ENCODE assay signal across 18 mouse cellular contexts in genomic region chr11:109590012-109590411, GRCm38 (mm10). TPM values are rescaled to one million over a fixed set of nuclear protein-coding genes. Genes with fewer than 3 reads are reported as not detected.
DNase-seq lines count a peak whose midpoint lies in the region; ATAC-seq and TF ChIP-seq lines count a peak whose summit lies in the region.
"Had no signal": no experiment of that assay in that cellular context is flagged by ENCODE, and none has a peak within 500 bp of the region (broad histone marks: within the 10 kb centered on the region; RNA-seq: fewer than 3 reads in every experiment).

No protein-coding gene starts in this region.

- no peak for TF ChIP-seq EP300 in heart, postnatal 0 days (IDR thresholded peaks at IDR 0.05; ENCODE audit: low read depth)

- ATAC-seq in heart, postnatal 0 days (ENCODE audit: insufficient read depth, low read depth): peak; percentile 21; the same call in 1 of the 2 replicates

- WGBS in heart, postnatal 0 days: 39% methylated on average over 8 of the region's 8 CpGs

- no peaks in the 10 kb centered on the region for H3K27me3 ChIP-seq in heart, postnatal 0 days (ENCODE audit: control insufficient read depth, insufficient read depth, low read length)
- H3K27me3 ChIP-seq: embryonic facial prominence, embryonic 13.5 days; hindbrain, embryonic 15.5 days; neural tube, embryonic 15.5 days had no signal

- no peak overlapping the region for H3K4me2 ChIP-seq in heart, postnatal 0 days (ENCODE audit: low read depth, low read length)
- H3K4me2 ChIP-seq: embryonic facial prominence, embryonic 13.5 days; hindbrain, embryonic 15.5 days; neural tube, embryonic 15.5 days had no signal

- peak; percentile 30 for DNase-seq in gastrocnemius, postnatal 25 days
- no peak for DNase-seq in gastrocnemius, postnatal 4 days (ENCODE audit: low spot score in 2 of 2)
- DNase-seq in layer of hippocampus, adult 2 months (ENCODE audit: low spot score in 2 of 2): peak; percentile 53 to 58
- DNase-seq in layer of hippocampus, adult 8-10 months (ENCODE audit: low spot score in 2 of 2): no peak
- DNase-seq in heart, postnatal 0 days (ENCODE audit: low spot score): no peak
- peak; percentile 13 to 36 for DNase-seq in right cerebral cortex, postnatal 36 days (ENCODE audit: low spot score in 2 of 2)
- DNase-seq in T-cell, adult 2 months (ENCODE audit: low spot score): no peak
- DNase-seq: cerebellum, adult 8-10 months; kidney, adult 11 months; kidney, postnatal 10 days; liver; lung, adult 18-20 months; lung, postnatal 36 days; thymus, postnatal 4 days had no signal

- H3K4me1 ChIP-seq in heart, postnatal 0 days (ENCODE audit: control insufficient read depth, insufficient read depth): peaks cover 10% of the 10 kb centered on the region
- H3K4me1 ChIP-seq: hindbrain, embryonic 15.5 days; neural tube, embryonic 15.5 days had no signal

- 0 out of 2 replicates have a peak overlapping the region, but pooled peaks have one; percentile 32 for H3K27ac ChIP-seq in layer of hippocampus, adult 2 months
- H3K27ac ChIP-seq in heart, postnatal 0 days (ENCODE audit: low read depth): no peak overlapping the region
- H3K27ac ChIP-seq: embryonic facial prominence, embryonic 13.5 days; hindbrain, embryonic 15.5 days; midbrain, embryonic 10.5 days; neural tube, embryonic 15.5 days had no signal

- no peaks in the 10 kb centered on the region for H3K9me3 ChIP-seq in heart, postnatal 0 days (replicated peaks; ENCODE audit: control insufficient read depth, low read length)
- H3K9me3 ChIP-seq: embryonic facial prominence, embryonic 13.5 days; hindbrain, embryonic 15.5 days; midbrain, embryonic 10.5 days; neural tube, embryonic 15.5 days had no signal

- peaks cover 13% of the 10 kb centered on the region for H3K36me3 ChIP-seq in heart, postnatal 0 days (replicated peaks; ENCODE audit: control insufficient read depth, insufficient read depth, low read length)
- H3K36me3 ChIP-seq: hindbrain, embryonic 15.5 days; midbrain, embryonic 10.5 days; neural tube, embryonic 15.5 days had no signal

- H3K4me3 ChIP-seq in layer of hippocampus, adult 2 months: no peak overlapping the region
- H3K4me3 ChIP-seq in heart, postnatal 0 days (ENCODE audit: low read depth, low read length): no peak overlapping the region
- H3K4me3 ChIP-seq: embryonic facial prominence, embryonic 13.5 days; hindbrain, embryonic 15.5 days; midbrain, embryonic 10.5 days; neural tube, embryonic 15.5 days had no signal

- no peak overlapping the region for H3K9ac ChIP-seq in heart, postnatal 0 days (replicated peaks; ENCODE audit: low read depth, low read length)
- H3K9ac ChIP-seq: embryonic facial prominence, embryonic 13.5 days; hindbrain, embryonic 15.5 days; neural tube, embryonic 15.5 days had no signal

- TF ChIP-seq CTCF in layer of hippocampus, adult 2 months (conservative IDR thresholded peaks at IDR 0.05): 0 out of 2 replicates have a peak, but pooled peaks have one; percentile 11
- TF ChIP-seq CTCF in heart, postnatal 0 days (IDR thresholded peaks at IDR 0.05; ENCODE audit: low read depth): no peak

RNA-seq across cellular contexts. Expression of gene Wipi1, which starts 21.8 kb away (rescaled TPM):
- 10 to 100 TPM; 59.7 to 64.9 TPM for total RNA-seq in gastrocnemius, postnatal 25 days (2021)
- total RNA-seq in gastrocnemius, postnatal 4 days (2021): 10 to 100 TPM; 71.1 to 86.4 TPM
- total RNA-seq in layer of hippocampus, adult 2 months (2021): 10 to 100 TPM; 21.6 to 22.2 TPM
- 10 to 100 TPM; 22.9 to 25.6 (median 23.6) TPM for total RNA-seq in layer of hippocampus, adult 8-10 months (2022)
- 40.8 and 53.2 TPM in 2 replicates for total RNA-seq in heart, postnatal 0 days (2014; rRNA removed; ENCODE audit: low replicate concordance)
- polyA plus RNA-seq in heart, postnatal 0 days (2015; fragmentation: Nextera tagmentation; extraction: Ambion mirVana): 65.4 and 67.1 TPM in 2 replicates

RNA-seq across cellular contexts. Expression of gene Prkar1a, which starts 59.2 kb away (rescaled TPM):
- total RNA-seq in gastrocnemius, postnatal 25 days (2021): 100 to 1,000 TPM; 136 to 142 TPM
- total RNA-seq in gastrocnemius, postnatal 4 days (2021): 100 to 1,000 TPM; 380 to 385 TPM
- total RNA-seq in layer of hippocampus, adult 2 months (2021): 100 to 1,000 TPM; 522 to 554 TPM
- 100 to 1,000 TPM; 539 to 574 (median 549) TPM for total RNA-seq in layer of hippocampus, adult 8-10 months (2022)
- total RNA-seq in heart, postnatal 0 days (2014; rRNA removed; ENCODE audit: low replicate concordance): 163 and 237 TPM in 2 replicates
- 483 and 530 TPM in 2 replicates for polyA plus RNA-seq in heart, postnatal 0 days (2015; fragmentation: Nextera tagmentation; extraction: Ambion mirVana)

Comparison
In these comparisons a context has a peak if more than half of its experiments do, and no peak if none do; other contexts are left out.
1. DNase-seq: peak in gastrocnemius, postnatal 25 days (single experiment), layer of hippocampus, adult 2 months (2 of 2) and right cerebral cortex, postnatal 36 days (2 of 2); none in gastrocnemius, postnatal 4 days (0 of 2), layer of hippocampus, adult 8-10 months (0 of 2), heart, postnatal 0 days (single experiment) and T-cell, adult 2 months (single experiment).